In the genomic region with DNA sequence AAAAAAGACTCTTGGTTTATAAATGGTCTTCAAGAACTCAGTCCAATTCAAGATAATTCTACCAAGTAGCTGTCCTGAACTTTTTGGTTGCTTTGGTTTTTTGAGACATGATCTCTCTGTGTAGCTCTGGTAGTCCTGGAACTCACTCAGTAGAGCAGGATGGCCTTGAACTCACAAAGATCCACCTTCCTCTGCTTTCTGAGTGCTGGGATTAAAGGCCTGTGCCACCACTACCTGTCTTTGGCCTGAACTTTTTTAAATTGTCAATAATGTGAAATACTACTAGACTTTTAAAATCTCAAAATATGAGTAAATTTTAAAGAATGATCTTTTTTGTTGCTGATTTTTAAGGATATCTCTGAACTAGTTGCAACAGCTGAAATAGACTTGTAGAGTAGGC, we compare ENCODE assay signal across 28 mouse cellular contexts.
"Had no signal": no experiment of that assay in that cellular context is flagged by ENCODE, and none has a peak within 500 bp of the region (broad histone marks: within the 10 kb centered on the region; RNA-seq: fewer than 3 reads in every experiment).

No protein-coding gene starts in this region.

- H3K27ac ChIP-seq: embryonic facial prominence, embryonic 10.5 days; embryonic facial prominence, embryonic 12.5 days; embryonic facial prominence, embryonic 13.5 days; embryonic facial prominence, embryonic 15.5 days; forebrain, embryonic 10.5 days; forebrain, embryonic 12.5 days; forebrain, embryonic 13.5 days; forebrain, embryonic 15.5 days; gastrocnemius, adult 2 months; heart, adult 2 months had no signal

- H3K9me3 ChIP-seq: embryonic facial prominence, embryonic 10.5 days; embryonic facial prominence, embryonic 12.5 days; embryonic facial prominence, embryonic 13.5 days; embryonic facial prominence, embryonic 15.5 days; forebrain, embryonic 10.5 days; forebrain, embryonic 12.5 days; forebrain, embryonic 13.5 days; forebrain, embryonic 15.5 days had no signal

- H3K27me3 ChIP-seq: embryonic facial prominence, embryonic 12.5 days; embryonic facial prominence, embryonic 13.5 days; embryonic facial prominence, embryonic 15.5 days; forebrain, embryonic 12.5 days; forebrain, embryonic 13.5 days; forebrain, embryonic 15.5 days had no signal

- DNase-seq: cerebellum, adult 2 months; cerebellum, adult 8-10 months; cerebellum, adult 9-10 months; cerebellum, adult 9-11 months; cerebellum, postnatal 10 days; cerebellum, postnatal 14 days; cerebellum, postnatal 25 days; cerebellum, postnatal 36 days; embryo, embryonic 11 days; forebrain, postnatal 0 days; gastrocnemius, adult 2 months; gastrocnemius, postnatal 10 days; gastrocnemius, postnatal 14 days; gastrocnemius, postnatal 25 days; gastrocnemius, postnatal 36 days; heart, adult 18-20 months; heart, adult 2 months had no signal

- H3K36me3 ChIP-seq: embryonic facial prominence, embryonic 10.5 days; embryonic facial prominence, embryonic 12.5 days; embryonic facial prominence, embryonic 13.5 days; embryonic facial prominence, embryonic 15.5 days; forebrain, embryonic 10.5 days; forebrain, embryonic 12.5 days; forebrain, embryonic 15.5 days had no signal

- H3K4me3 ChIP-seq: embryonic facial prominence, embryonic 10.5 days; embryonic facial prominence, embryonic 12.5 days; embryonic facial prominence, embryonic 13.5 days; embryonic facial prominence, embryonic 15.5 days; erythroblast, embryonic 14.5 days; forebrain, embryonic 10.5 days; forebrain, embryonic 12.5 days; forebrain, embryonic 13.5 days; forebrain, embryonic 15.5 days; gastrocnemius, adult 2 months; heart, adult 2 months had no signal

- H3K9ac ChIP-seq: embryonic facial prominence, embryonic 12.5 days; embryonic facial prominence, embryonic 13.5 days; embryonic facial prominence, embryonic 15.5 days; forebrain, embryonic 12.5 days; forebrain, embryonic 13.5 days; forebrain, embryonic 15.5 days; forebrain, postnatal 0 days had no signal

- H3K4me2 ChIP-seq: embryonic facial prominence, embryonic 12.5 days; embryonic facial prominence, embryonic 13.5 days; embryonic facial prominence, embryonic 15.5 days; forebrain, embryonic 12.5 days; forebrain, embryonic 13.5 days; forebrain, embryonic 15.5 days had no signal

- H3K4me1 ChIP-seq: embryonic facial prominence, embryonic 10.5 days; embryonic facial prominence, embryonic 12.5 days; embryonic facial prominence, embryonic 13.5 days; embryonic facial prominence, embryonic 15.5 days; forebrain, embryonic 10.5 days; forebrain, embryonic 12.5 days; forebrain, embryonic 13.5 days; forebrain, embryonic 15.5 days had no signal

- ATAC-seq: forebrain, embryonic 13.5 days; forebrain, embryonic 14.5 days; forebrain, embryonic 15.5 days; forebrain, embryonic 16.5 days; forebrain, postnatal 0 days had no signal
